11 mouse cellular contexts compared by ENCODE assay signal in the genomic region with DNA sequence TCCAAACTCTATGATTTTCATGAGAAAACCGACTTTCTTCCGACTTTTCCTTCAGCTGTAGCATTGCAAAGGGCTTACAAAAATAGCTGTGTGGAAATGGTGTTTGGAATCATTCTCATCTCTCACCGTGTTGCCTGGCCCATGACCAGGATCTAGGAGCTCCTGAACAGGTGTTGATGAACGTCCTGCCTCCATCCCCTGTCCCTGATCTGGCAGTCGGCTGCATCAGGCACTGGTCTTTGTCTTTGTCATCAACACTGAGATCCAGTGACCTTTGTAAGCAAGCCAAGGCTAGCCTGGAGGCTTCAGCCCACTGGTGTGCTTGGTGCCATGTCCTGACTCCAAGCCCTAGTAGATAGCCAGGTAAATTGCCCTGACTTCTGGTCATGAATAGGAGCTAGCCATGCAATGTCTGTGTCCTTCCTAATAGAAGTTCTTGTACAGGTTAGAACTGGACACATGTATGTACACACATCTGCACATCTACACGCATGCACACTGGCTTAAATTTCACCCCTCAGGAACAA. TPM values are rescaled to one million over a fixed set of nuclear protein-coding genes. Genes with fewer than 3 reads are reported as not detected.
DNase-seq lines count a peak whose midpoint lies in the region; ATAC-seq and TF ChIP-seq lines count a peak whose summit lies in the region.
"Had no signal": no experiment of that assay in that cellular context is flagged by ENCODE, and none has a peak within 500 bp of the region (broad histone marks: within the 10 kb centered on the region; RNA-seq: fewer than 3 reads in every experiment).

No protein-coding gene starts in this region.

- H3K4me3 ChIP-seq in heart, adult 2 months = no peak overlapping the region
- H3K4me3 ChIP-seq in lung, embryonic 16.5 days (ENCODE audit: low read length) = no peak overlapping the region
- H3K4me3 ChIP-seq in embryonic facial prominence, embryonic 15.5 days (replicated peaks) = no peak overlapping the region
- no peak overlapping the region for H3K4me3 ChIP-seq in small intestine, adult 2 months (ENCODE audit: low read depth, low read length)

- TF ChIP-seq POLR2A in heart, adult 2 months (IDR thresholded peaks at IDR 0.05; ENCODE audit: insufficient read depth, low read depth, low read length) = no peak
- TF ChIP-seq POLR2A in small intestine, adult 2 months (IDR thresholded peaks at IDR 0.05; ENCODE audit: low read depth, low read length) = no peak

- peaks cover 24% of the 10 kb centered on the region for H3K4me1 ChIP-seq in heart, adult 2 months (ENCODE audit: control insufficient read depth, insufficient read depth, low read length)
- H3K4me1 ChIP-seq in lung, embryonic 16.5 days (replicated peaks; ENCODE audit: control insufficient read depth, insufficient read depth, low read length) = peaks cover 55% of the 10 kb centered on the region
- H3K4me1 ChIP-seq in embryonic facial prominence, embryonic 15.5 days = peaks cover 87% of the 10 kb centered on the region
- peaks cover 3% of the 10 kb centered on the region; the same call in 1 of the 2 replicates for H3K4me1 ChIP-seq in small intestine, adult 2 months (ENCODE audit: control insufficient read depth, insufficient read depth, insufficient read length, low read length)

- peak in 1 of 2 experiments; percentile 33 for DNase-seq in heart, adult 2 months
- DNase-seq in heart, postnatal 36 days = no peak
- DNase-seq in lung, postnatal 36 days = no peak
- no peak for DNase-seq in urinary bladder, adult 18-20 months (ENCODE audit: low spot score in 2 of 2)
- DNase-seq: kidney, adult 8-10 months; thymus, postnatal 14 days had no signal

- TF ChIP-seq EP300 in heart, adult 2 months (IDR thresholded peaks at IDR 0.05; ENCODE audit: insufficient read depth, low read depth, low read length) = no peak

- 47% methylated on average over 6 of the region's 6 CpGs for WGBS in heart, adult 2 months
- WGBS in lung, embryonic 16.5 days = 57% methylated on average over 6 of the region's 6 CpGs
- 59% methylated on average over 6 of the region's 6 CpGs for WGBS in embryonic facial prominence, embryonic 15.5 days
- 73% methylated on average over 6 of the region's 6 CpGs for WGBS in small intestine, adult 2 months

- no peak for TF ChIP-seq CTCF in heart, adult 2 months (IDR thresholded peaks at IDR 0.05)
- no peak for TF ChIP-seq CTCF in small intestine, adult 2 months (IDR thresholded peaks at IDR 0.05; ENCODE audit: extremely low read depth, insufficient read length, insufficient replicate concordance, low read depth, low read length)

- H3K36me3 ChIP-seq in heart, adult 2 months (ENCODE audit: control insufficient read depth, insufficient read depth, low read length) = no peaks in the 10 kb centered on the region; the same call in 1 of the 2 replicates
- peaks cover 18% of the 10 kb centered on the region for H3K36me3 ChIP-seq in lung, embryonic 16.5 days (ENCODE audit: control insufficient read depth, insufficient read depth, low read length)
- H3K36me3 ChIP-seq in embryonic facial prominence, embryonic 15.5 days = peaks cover 41% of the 10 kb centered on the region
- no peaks in the 10 kb centered on the region for H3K36me3 ChIP-seq in small intestine, adult 2 months (ENCODE audit: control insufficient read depth, insufficient read depth, low read length)

- intact Hi-C loops in heart, adult 2 months (cut with DNase I) = no loop called here
- intact Hi-C loops in heart, postnatal 36 days (cut with DNase I) = no loop called here

- peak overlapping the region; percentile 69 for H3K27ac ChIP-seq in heart, adult 2 months
- peak overlapping the region; percentile 96 for H3K27ac ChIP-seq in lung, embryonic 16.5 days (ENCODE audit: low read length)
- H3K27ac ChIP-seq in embryonic facial prominence, embryonic 15.5 days (replicated peaks) = peak overlapping the region; percentile 89
- peak overlapping the region; percentile 66 for H3K27ac ChIP-seq in small intestine, adult 2 months (ENCODE audit: insufficient read depth, low read depth, low read length)
- H3K27ac ChIP-seq: liver, embryonic 14.5 days had no signal

- H3K4me2 ChIP-seq in lung, embryonic 16.5 days (ENCODE audit: low read depth, low read length) = no peak overlapping the region
- no peak overlapping the region for H3K4me2 ChIP-seq in embryonic facial prominence, embryonic 15.5 days (replicated peaks)

- no peak overlapping the region for H3K9ac ChIP-seq in heart, adult 2 months (ENCODE audit: low read depth, low read length)
- no peak overlapping the region for H3K9ac ChIP-seq in lung, embryonic 16.5 days (ENCODE audit: low read length)
- H3K9ac ChIP-seq in embryonic facial prominence, embryonic 15.5 days = no peak overlapping the region
- H3K9ac ChIP-seq: liver, embryonic 14.5 days had no signal

- H3K79me2 ChIP-seq in heart, adult 2 months (replicated peaks; ENCODE audit: control insufficient read depth, insufficient read depth, low read length) = peaks cover 2% of the 10 kb centered on the region

- ATAC-seq in lung, embryonic 16.5 days (ENCODE audit: low read depth) = no peak
- ATAC-seq in embryonic facial prominence, embryonic 15.5 days (ENCODE audit: insufficient number of reproducible peaks, low FRiP score, low TSS enrichment, low read depth) = no peak
- no peak for ATAC-seq in frontal cortex, adult (ENCODE audit: low TSS enrichment)

- H3K27me3 ChIP-seq in heart, adult 2 months (ENCODE audit: control insufficient read depth, insufficient read depth, low read length) = 0 out of 2 replicates have a peak, but pooled peaks cover 1% of the 10 kb centered on the region
- no peaks in the 10 kb centered on the region for H3K27me3 ChIP-seq in lung, embryonic 16.5 days (ENCODE audit: control insufficient read depth, insufficient read depth, low read depth, low read length)
- no peaks in the 10 kb centered on the region for H3K27me3 ChIP-seq in embryonic facial prominence, embryonic 15.5 days
- H3K27me3 ChIP-seq in small intestine, adult 2 months (ENCODE audit: control insufficient read depth, insufficient read depth, low read length) = no peaks in the 10 kb centered on the region

- no peaks in the 10 kb centered on the region for H3K9me3 ChIP-seq in lung, embryonic 16.5 days (ENCODE audit: control insufficient read depth, low read length)
- H3K9me3 ChIP-seq in embryonic facial prominence, embryonic 15.5 days (replicated peaks) = no peaks in the 10 kb centered on the region

RNA-seq across cellular contexts. Expression of a gene that starts 12.8 kb away (rescaled TPM):
- total RNA-seq in heart, adult 2 months (2021) = 10 to 100 TPM; 43.6 to 57.6 TPM
- 39.7 and 68.4 TPM in 2 replicates for polyA plus RNA-seq in heart, adult 2 months (2012; rRNA removed)
- 100 to 1,000 TPM in 1 of 2 experiments, 10 to 100 TPM in 1; 80.0 to 103 TPM for total RNA-seq in heart, postnatal 36 days (2021)
- polyA plus RNA-seq in lung, embryonic 16.5 days (2015; fragmentation: Nextera tagmentation; extraction: Ambion mirVana) = 617 and 655 TPM in 2 replicates
- polyA plus RNA-seq in embryonic facial prominence, embryonic 15.5 days (2015; fragmentation: Nextera tagmentation; extraction: Ambion mirVana) = 725 and 741 TPM in 2 replicates
- polyA plus RNA-seq in small intestine, adult 2 months (2012; rRNA removed) = 4.7 and 5.4 TPM in 2 replicates
